Mouse (Mus musculus) spleen, adult 18-20 months (tissue): ENCODE results near the gene Fgfr2.

Experiments
- DNase-seq, 2 experiments: peaks; one replicate each; pipeline ENCODE4 v3.0.0; 2022; ENCODE audit warnings: mixed read lengths in 2 of 2

Fgfr2 gene

GRCm38 (mm10) chr7:131609677-131610076 is 1513.5 kb downstream of the Fgfr2 start:
- no peak for DNase-seq

DNA sequence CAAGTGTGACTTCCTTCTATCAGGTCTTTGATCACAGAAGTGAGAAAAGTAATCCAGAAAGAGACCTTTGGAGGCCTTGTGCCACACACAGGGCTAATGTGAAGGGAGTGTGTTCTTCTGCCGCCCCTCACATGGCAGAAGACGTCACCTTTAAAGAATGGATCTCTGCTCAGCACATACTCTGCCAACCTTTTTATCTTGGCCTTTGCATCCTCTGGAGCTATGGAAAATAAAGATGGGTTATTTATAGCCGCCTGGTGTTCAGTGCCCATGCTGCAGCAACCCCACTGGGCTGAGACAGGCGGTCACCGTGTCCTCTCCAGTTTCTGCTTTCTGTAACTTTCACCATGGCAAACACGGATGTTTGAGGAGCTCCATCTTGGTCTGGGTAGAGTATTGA is 1515.1 kb downstream of the Fgfr2 start:
- no peak for DNase-seq

DNA sequence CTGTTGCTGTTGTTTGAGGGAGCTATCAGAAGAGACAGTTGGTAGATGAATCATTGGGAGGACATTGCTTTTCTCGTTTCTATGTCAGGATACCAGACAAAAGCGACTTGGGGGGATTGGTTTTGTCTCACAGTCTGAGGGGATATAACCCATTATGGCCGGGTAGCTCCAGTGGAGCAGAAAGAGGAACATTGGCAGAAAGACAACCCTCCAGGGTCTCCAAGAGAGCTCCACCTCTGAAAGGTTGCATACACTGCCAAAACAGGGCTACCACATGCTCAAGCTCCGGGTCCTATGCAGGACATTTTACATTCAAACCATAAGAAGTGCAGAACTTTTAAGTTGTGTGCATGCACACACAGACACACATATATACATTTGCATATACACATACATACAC is 1517.7 kb downstream of the Fgfr2 start:
- DNase-seq = no peak

- no peak for DNase-seq
These were observed 1518.2 kb downstream of the Fgfr2 start for GRCm38 (mm10) chr7:131604946-131605345.

- no peak for DNase-seq
These were observed 1520.0 kb downstream of the Fgfr2 start for GRCm38 (mm10) chr7:131603186-131603585.

- no peak for DNase-seq
These were observed 1521.0 kb downstream of the Fgfr2 start for GRCm38 (mm10) chr7:131602106-131602505.

DNA sequence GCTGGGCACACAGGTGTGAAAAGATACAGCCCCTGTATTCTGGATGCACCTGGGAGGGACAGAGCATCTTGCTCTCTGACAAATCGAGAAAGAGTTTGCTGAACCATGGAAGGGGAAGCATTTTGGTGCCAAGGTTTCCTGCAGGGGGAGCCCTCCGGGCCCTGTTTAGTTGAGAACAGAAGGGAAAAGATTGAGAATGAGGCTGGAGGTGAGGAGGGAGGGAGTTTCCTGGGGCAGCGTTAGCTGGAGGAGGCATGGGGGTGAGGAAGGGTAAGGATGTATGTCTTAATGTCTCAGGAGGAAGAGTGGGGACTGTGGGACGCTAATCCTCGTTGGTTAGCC is 1524.7 kb downstream of the Fgfr2 start:
- no peak for DNase-seq

DNA sequence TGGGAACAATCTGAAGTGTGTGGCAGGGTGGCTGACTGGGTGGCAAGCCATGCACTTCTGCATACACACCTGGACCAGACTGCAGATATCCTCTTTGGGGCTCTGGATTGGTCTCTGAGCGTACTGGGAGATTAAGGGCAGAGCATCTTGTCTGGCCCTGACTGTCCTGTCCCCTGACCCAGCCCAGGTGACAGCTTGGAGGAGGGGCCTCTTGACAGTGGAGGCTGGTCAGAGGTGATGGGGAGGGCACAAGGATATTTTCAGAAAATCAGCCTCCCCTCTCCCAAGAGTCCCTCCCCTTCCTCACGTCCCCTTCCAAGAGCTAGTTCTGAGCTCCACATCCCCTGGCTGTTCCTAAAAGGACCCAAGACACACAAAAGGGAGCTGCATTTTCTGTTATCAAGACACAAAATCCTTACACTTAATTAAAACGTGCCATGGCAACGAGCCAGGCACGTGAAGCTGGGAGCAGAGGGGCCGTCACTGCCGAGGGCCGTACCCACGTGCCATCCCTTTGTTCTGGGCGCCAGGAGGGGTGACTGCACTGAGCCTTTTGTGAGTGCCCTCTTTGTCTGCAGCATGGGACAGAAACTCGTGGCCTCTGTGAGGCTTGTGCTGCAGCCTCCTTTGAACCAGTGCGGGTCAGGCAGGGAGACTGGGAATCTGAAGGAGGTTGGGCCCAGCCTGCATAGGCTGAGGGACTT is 1525.2 kb downstream of the Fgfr2 start:
- DNase-seq = no peak

- no peak for DNase-seq
These were observed 1537.6 kb downstream of the Fgfr2 start for GRCm38 (mm10) chr7:131585551-131585950.

DNA sequence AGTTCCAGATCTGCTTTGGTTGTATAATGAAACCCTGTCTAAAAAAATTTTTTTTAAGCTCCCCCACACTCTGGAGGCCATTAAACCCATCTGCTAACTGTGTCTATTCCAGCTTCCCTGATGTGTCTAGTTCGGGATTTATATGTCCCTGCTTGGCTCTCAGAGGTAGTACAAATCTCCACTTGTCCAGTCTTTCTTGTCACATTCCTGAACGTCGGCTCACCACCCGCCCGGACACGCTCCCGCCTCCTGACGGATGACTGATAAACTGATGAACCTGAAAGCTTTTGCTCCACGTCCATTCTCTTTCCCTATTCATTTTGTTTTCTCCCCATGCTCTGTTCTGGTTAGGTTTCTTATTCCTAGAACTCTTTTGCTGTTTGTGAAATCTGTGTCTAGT is 1541.0 kb downstream of the Fgfr2 start:
- DNase-seq = no peak

- DNase-seq = no peak
These were observed 1547.9 kb downstream of the Fgfr2 start for GRCm38 (mm10) chr7:131575246-131575645.

- DNase-seq = no peak
These were observed 1562.5 kb downstream of the Fgfr2 start for GRCm38 (mm10) chr7:131560697-131561042.

- DNase-seq = peak; percentile 80 to 82
These were observed 1563.0 kb downstream of the Fgfr2 start, which contains the start of gene Bub3 for GRCm38 (mm10) chr7:131559986-131560696. TSS of gene Bub3 (plus strand) at chr7:131560222.

- DNase-seq = no peak
These were observed 1565.4 kb downstream of the Fgfr2 start for GRCm38 (mm10) chr7:131557751-131558150.

DNA sequence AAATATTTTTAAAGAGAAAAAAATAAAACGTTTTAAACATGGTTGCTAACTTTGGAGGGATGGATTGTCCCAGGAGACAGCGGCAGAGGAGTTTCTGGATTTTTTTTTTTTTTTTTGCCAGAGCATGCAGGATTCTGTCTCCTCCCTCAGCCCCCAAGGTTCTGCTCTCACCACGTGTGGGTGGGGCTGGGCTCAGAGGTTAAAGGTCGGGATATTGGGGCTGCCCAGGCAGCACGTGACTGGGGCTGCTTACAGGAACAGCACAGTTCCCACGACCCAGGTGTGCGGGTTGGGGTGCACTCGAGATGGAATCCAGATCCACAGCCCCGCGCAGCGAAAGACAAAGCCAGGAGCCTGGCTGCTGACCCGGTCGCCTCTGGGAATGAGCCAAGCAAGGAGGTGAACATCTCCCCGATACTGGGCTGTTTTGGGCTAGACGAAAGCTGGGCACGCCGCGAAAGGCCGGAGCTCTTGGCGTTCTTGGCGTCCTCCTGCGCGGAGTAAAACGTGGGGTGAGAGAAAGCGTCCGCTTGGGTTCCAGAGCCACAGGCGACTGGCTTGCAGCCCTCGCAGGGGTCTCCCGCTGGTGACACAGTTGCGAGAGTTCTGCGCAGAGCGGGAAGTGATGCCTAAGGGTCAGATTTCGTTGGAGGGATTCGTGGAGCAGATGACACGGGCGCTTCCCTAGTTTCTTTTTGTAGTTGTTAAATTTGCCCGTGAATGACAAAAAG is 1566.4 kb downstream of the Fgfr2 start:
- DNase-seq = peak in 1 of 2 experiments; percentile 10

- no peak for DNase-seq
These were observed 1567.0 kb downstream of the Fgfr2 start for GRCm38 (mm10) chr7:131556116-131556515.

DNA sequence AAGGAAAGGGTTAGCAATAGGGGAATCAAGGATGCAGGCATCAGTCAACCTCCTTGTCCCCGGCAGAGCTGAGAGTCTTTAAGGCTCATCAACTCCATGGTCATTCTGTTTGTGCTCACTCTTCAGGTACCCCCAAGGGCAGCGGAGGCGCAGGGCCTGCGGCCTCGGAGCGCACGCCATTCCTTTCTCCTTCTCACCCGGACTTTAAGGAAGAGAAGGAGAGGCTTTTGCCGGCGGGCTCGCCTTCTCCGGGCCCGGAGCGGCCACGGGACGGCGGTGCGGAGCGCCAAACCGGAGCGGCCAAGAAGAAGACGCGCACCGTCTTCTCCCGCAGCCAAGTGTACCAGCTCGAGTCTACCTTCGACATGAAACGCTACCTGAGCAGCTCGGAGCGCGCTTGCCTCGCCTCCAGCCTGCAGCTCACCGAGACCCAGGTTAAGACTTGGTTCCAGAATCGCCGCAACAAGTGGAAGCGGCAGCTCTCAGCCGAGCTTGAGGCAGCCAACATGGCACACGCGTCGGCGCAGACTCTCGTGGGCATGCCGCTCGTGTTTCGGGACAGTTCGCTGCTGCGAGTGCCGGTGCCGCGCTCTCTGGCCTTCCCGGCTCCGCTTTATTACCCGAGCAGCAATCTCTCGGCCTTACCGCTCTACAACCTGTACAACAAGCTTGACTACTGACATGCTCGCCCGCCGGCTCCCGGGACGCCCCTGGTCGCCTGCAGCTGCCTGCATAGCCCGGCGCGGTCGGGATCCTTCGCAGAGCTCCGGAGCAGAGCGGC is 1567.7 kb downstream of the Fgfr2 start:
- peak in 1 of 2 experiments; percentile 10 for DNase-seq

DNA sequence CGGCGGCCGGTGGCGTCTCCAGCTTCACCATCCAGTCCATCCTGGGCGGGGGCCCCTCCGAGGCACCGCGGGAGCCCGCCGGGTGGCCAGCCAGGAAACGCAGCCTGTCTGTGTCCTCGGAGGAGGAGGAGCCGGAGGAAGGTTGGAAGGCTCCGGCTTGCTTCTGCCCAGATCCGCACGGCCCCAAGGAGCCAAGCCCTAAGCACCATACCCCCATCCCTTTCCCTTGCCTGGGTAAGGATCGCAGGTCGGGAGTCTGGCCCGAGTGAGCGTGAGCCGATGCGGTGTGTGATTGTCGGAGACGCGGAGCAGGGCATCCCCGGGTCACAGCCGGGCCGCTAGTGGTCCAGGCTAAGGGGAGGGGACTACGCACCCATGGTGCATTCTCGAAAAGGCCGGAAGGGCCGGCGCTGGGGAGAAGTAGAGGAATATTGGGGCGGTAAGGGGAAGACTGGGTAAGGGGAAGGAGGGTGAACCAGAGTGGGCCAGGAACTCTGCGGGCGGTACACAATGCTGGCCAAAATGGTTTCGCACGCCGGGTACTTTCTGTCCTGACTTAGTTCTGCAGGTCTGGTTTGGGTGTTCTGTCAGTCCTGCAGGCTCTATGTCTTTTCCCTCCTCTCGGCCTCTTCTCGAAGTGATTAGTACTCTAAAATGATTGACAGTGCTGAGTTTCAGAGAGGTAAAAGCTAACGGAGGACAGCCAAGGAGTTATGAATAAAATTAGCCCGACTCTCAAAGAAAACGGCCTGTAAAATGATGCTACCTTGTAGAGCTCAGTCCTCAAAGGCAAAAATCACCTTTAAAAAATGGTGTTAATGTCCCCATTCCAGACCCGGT is 1568.6 kb downstream of the Fgfr2 start:
- DNase-seq = peak in 1 of 2 experiments; percentile 7

GRCm38 (mm10) chr7:131553771-131554175 is 1569.4 kb downstream of the Fgfr2 start:
- DNase-seq = peak; percentile 45 to 55

- DNase-seq = no peak
These were observed 1570.4 kb downstream of the Fgfr2 start for GRCm38 (mm10) chr7:131552781-131553180.

GRCm38 (mm10) chr7:131551931-131552741 is 1571.0 kb downstream of the Fgfr2 start:
- DNase-seq = no peak
